Mouse (Mus musculus) stomach, embryonic 16.5 days (tissue): ENCODE measurements around the gene Zfp87. TPM values are rescaled to one million over a fixed set of nuclear protein-coding genes. Genes with fewer than 3 reads are reported as not detected.

Experiments
- ATAC-seq: fragments of 200-750 bp; cut with Nextera tagmentation; 2 replicates; pipeline ENCODE4 v1.8.0; 2017; ENCODE audit warnings: moderate number of reproducible peaks, moderate TSS enrichment; ENCODE audit not compliant: insufficient read depth, low FRiP score
- H3K27ac ChIP-seq: fragments of 300-500 bp; sonication (generic); 2 replicates; pipeline ENCODE4 v1.5.1; 2014; ENCODE audit warnings: low read length
- H3K27me3 ChIP-seq: fragments of 300-500 bp; sonication (generic); 2 replicates; pipeline ENCODE4 v1.6.1; 2014; ENCODE audit warnings: low read length, control low read depth, mixed read lengths; ENCODE audit not compliant: control insufficient read depth, insufficient read depth
- H3K36me3 ChIP-seq: fragments of 300-500 bp; sonication (generic); 2 replicates; pipeline ENCODE4 v1.6.1; 2014; ENCODE audit warnings: low read length; ENCODE audit not compliant: control insufficient read depth, insufficient read depth
- H3K4me1 ChIP-seq: fragments of 300-500 bp; sonication (generic); 2 replicates; pipeline ENCODE4 v1.6.1; 2014; ENCODE audit warnings: low read length, control low read depth, mixed read lengths; ENCODE audit not compliant: control insufficient read depth, insufficient read depth
- H3K4me2 ChIP-seq: fragments of 300-500 bp; sonication (generic); 2 replicates; pipeline ENCODE4 v1.6.1; 2014; ENCODE audit warnings: low read depth, low read length, mixed read lengths
- H3K4me3 ChIP-seq: fragments of 300-500 bp; sonication (generic); replicated peaks from 2 replicates; pipeline ENCODE4 v1.5.1; 2014; ENCODE audit warnings: mild to moderate bottlenecking, low read length
- H3K9ac ChIP-seq: fragments of 300-500 bp; sonication (generic); 2 replicates; pipeline ENCODE4 v1.6.1; 2014; ENCODE audit warnings: low read length
- H3K9me3 ChIP-seq: fragments of 300-500 bp; sonication (generic); replicated peaks from 2 replicates; pipeline ENCODE4 v1.6.1; 2016; ENCODE audit warnings: low read length, control low read depth; ENCODE audit not compliant: control insufficient read depth
- WGBS: fragments of 180-500 bp; shearing (Covaris S2); extraction: QIAGEN DNeasy Blood & Tissue Kit; methylation state at CpG from one replicate; pipeline ENCODE4 v1.1.7; 2014; 5-methylcytosine and 5-hydroxymethylcytosine counted together
- polyA plus RNA-seq: library from polyadenylated mRNA; unstranded; fragments of >200 nt; fragmentation: Nextera tagmentation; extraction: Ambion mirVana; gene quantifications from 2 replicates; pipeline ENCODE4 v1.2.1, GENCODE M21; 2015

Zfp87 gene
- 21.2 and 21.3 TPM in 2 replicates for polyA plus RNA-seq

DNA sequence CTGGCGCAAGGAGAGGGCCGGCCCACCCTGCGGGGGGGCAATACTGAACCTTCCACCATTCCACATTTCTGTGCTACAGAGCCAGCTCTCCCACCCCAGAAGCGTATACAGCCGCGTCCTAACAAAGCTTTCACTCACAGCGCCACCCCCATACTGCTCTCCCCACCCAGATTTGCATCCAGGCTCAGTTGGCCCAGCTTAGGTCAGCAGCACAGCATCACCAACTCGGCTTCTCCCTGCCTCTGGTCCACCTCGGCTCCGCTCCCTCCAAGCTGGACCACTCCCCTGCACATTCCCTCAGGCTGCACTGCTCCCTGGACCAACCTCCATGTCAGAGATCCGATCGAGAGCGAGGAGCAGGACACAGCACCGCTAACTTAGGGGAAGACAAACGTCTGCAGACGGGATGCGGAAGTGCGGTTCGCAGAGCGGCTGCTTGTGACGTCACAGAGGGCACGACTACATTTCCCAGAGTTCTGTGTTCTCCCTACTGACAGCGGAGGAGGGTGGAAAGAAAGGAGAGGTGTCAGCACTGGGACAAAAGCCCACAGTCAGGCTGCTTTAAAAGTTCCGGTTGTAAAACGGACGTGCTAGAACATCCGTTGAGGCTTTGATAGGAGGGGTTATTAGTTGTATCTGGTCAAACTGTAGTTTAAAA, at the start of gene Zfp87, which contains the start of gene Gm26965:
Zfp87 (minus strand) TSS at position 425 of the 658 bp plus-strand sequence.
Gm26965 (minus strand) TSS at position 399 of the 658 bp plus-strand sequence.
- H3K27me3 ChIP-seq, result no peaks in the 10 kb centered on the region
- peaks cover 6% of the 10 kb centered on the region; the same call in 1 of the 2 replicates for H3K4me1 ChIP-seq
- H3K4me2 ChIP-seq, result peak within 1 kb of the TSS; percentile 70
- WGBS, result under 1% methylated on average over 27 of the region's 27 CpGs
- 0 out of 2 replicates have a peak, but pooled peaks cover under 1% of the 10 kb centered on the region for H3K36me3 ChIP-seq
- peak; percentile 99 for ATAC-seq
- peak within 1 kb of the TSS; percentile 79 for H3K4me3 ChIP-seq
- no peaks in the 10 kb centered on the region for H3K9me3 ChIP-seq
- peak within 1 kb of the TSS; percentile 77 for H3K9ac ChIP-seq
- peak within 1 kb of the TSS; percentile 74 for H3K27ac ChIP-seq

DNA sequence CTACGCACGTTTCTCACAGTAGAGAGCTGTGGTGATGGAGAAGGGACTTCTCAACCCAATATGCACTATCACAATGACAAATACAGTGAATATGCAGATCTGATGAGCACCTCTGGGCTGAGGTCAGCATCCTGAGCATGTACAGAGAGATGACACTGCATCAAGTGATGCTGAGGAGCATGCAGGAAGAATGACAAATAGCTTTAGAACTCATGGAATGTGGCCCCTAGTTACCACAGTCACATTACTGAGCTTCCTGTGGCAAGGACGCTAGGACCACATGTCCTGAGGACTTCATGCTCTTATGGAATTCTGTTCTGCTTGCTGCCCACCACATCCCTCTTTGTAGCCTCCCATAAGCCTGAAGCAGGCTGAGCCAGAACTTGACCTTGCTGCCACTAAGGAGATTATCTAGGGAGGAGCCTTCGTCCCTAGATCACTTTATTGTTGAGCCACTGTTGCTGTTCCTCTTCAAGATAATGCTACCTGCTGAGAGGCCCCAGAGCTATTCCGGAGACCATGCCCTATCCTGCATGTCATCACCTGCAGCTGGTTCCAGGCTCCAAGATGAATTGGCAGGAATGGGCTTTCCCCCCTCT, 46.7 kb upstream of the Zfp87 start:
- no peak for ATAC-seq
- Histone ChIP-seq H3K36me3 (no peaks in the 10 kb centered on the region), H3K27ac (no peak overlapping the region), H3K4me1 (no peaks in the 10 kb centered on the region), H3K4me3 (no peak overlapping the region), H3K27me3 (no peaks in the 10 kb centered on the region), H3K9ac (no peak overlapping the region), H3K9me3 (no peaks in the 10 kb centered on the region), H3K4me2 (no peak overlapping the region)
- 73% methylated on average over 5 of the region's 5 CpGs for WGBS

DNA sequence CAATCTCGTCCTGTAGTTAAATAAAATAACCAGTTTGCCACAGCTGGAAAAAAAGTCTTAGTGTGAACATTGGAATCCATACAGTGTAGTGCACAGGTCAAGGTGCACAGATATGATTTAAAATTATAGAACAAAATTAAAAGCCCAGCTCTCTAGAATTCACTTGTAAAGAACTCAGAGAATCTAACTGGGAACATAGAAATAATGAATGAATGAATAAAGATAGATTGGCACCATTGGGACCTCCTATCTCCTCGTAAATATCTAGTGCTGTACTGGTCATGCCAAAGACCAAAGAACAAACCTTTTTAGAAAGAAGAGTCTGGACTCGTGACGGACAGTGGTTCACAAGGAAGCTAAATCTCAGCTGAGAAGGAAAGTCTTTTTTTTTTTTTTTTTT, 27.8 kb upstream of the Zfp87 start, which contains the start of gene Zfp748:
Zfp748 (minus strand) TSS at position 101 of the 400 bp plus-strand sequence.
- peak within 1 kb of the TSS; percentile 94 for H3K4me2 ChIP-seq
- no peaks in the 10 kb centered on the region for H3K27me3 ChIP-seq
- WGBS, result 70% methylated on average over 4 of the region's 4 CpGs
- peak within 1 kb of the TSS; percentile 94 for H3K9ac ChIP-seq
- no peak for ATAC-seq
- peak within 1 kb of the TSS; percentile 96 for H3K4me3 ChIP-seq
- peaks cover 12% of the 10 kb centered on the region for H3K4me1 ChIP-seq
- no peaks in the 10 kb centered on the region for H3K36me3 ChIP-seq
- H3K27ac ChIP-seq, result peak within 1 kb of the TSS; percentile 95
- no peaks in the 10 kb centered on the region for H3K9me3 ChIP-seq

DNA sequence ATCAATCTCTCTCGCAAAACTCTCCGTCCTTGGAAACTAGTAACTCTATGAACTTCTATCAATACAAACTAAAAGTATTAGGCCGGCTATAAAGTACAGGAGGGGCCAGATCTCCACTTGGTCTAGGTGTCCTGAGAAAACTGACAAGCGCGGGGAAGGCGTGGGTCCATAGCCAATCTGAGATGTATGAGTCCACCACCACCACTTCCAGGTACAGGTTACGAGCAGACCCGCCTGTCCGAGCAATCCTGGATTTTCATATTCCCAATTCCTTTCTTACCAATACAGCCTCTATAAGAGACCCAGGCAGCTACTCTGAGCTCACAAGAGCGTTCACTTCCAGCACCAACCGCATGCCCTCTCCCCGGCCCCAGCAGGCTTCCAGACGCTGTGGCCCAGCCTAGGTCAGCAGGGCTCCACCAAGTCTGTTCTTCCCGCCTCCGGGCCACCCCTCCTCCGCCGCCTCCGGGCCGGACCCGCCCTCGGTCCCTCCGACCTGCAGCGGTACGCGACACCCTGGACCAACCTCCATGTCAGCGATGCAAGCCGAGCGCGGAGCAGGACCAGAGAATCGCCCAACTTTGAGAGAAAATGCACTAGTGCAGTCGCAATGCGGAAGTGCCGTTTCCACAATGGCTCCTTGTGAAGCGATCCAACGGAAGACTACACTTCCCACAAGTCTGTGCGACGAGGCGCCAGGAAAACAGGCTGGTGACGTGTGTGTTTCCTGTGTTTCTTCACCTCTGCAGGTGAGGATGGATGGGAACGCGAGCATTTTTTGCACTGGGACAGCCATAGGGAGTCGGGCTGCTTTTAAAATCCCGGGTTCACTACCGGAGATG, 26.7 kb upstream of the Zfp87 start:
- Histone ChIP-seq H3K27ac (peak overlapping the region; percentile 95), H3K4me3 (peak overlapping the region; percentile 96)
- under 1% methylated on average over 44 of the region's 44 CpGs for WGBS

DNA sequence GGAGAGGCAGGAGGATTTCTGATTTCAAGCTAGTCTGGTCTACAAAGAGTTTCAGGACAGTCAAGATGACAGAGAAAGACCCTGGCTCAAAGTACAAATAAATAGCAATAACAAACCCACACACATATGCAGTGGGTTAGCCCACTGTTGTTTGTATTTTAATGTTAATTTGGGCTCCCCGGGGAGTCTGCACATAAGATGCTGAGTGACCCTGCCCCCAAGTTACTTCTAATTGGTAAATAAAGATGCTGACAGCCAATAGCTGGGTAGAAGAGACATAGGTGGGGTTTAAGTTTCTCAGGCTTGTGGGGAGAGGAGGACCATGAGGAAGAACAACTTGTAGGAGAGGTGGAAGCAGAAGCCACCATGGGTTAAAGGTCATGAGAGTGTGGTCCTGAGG, 20.0 kb upstream of the Zfp87 start:
- Histone ChIP-seq H3K36me3 (peaks cover 24% of the 10 kb centered on the region), H3K27ac (no peak overlapping the region), H3K4me1 (no peaks in the 10 kb centered on the region), H3K4me3 (no peak overlapping the region), H3K27me3 (no peaks in the 10 kb centered on the region), H3K9ac (no peak overlapping the region), H3K9me3 (0 out of 2 replicates have a peak, but pooled peaks cover 3% of the 10 kb centered on the region), H3K4me2 (no peak overlapping the region)
- no peak for ATAC-seq
- WGBS, result 92% methylated on average over 1 of the region's 1 CpGs

More for the DNA sequence above, 26.7 kb upstream of the Zfp87 start:
- peak overlapping the region; percentile 94 for H3K9ac ChIP-seq
- H3K27me3 ChIP-seq, result no peaks in the 10 kb centered on the region
- H3K9me3 ChIP-seq, result no peaks in the 10 kb centered on the region
- no peaks in the 10 kb centered on the region for H3K36me3 ChIP-seq
- peak overlapping the region; percentile 94 for H3K4me2 ChIP-seq
- ATAC-seq, result peak; percentile 98
- H3K4me1 ChIP-seq, result peaks cover 12% of the 10 kb centered on the region

DNA sequence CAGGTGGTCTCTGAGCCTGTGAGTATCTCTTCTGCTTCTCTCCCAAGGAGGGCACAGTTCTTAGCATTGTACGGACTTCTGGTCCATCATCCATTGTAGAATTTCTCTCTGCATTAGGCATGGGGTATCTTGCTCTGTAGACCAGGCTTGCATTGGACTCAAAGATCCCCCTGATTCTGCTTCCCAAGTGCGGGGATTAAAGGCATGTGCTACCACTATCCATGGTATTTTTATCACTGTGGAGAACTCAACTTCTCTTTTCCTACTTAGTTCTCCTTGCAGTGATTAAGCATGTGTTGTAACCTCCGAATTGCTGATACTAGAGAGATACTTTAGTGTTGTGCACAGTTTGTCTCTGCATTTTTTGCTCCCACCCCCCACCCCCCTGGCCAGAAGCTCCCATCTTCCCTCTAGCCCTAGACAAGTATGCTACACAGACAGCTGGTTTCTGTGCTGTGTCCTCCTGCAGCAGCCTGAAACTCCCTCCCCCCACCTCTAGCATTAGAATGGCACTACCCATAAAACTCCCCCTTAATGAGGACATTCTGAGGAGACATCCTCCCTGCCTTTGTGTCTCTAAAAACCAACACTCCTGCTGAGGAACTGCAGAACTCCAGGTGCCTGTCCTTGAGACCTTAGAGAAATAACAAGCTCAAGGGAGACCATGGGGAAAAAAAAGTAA, 1.2 kb upstream of the Zfp87 start:
- WGBS, result 84% methylated on average over 3 of the region's 3 CpGs
- Histone ChIP-seq H3K4me2 (no peak overlapping the region), H3K9ac (no peak overlapping the region; the same call in 1 of the 2 replicates), H3K27me3 (no peaks in the 10 kb centered on the region), H3K4me1 (peaks cover 6% of the 10 kb centered on the region; the same call in 1 of the 2 replicates), H3K36me3 (no peaks in the 10 kb centered on the region), H3K9me3 (no peaks in the 10 kb centered on the region), H3K4me3 (no peak overlapping the region), H3K27ac (no peak overlapping the region)
- ATAC-seq, result no peak

DNA sequence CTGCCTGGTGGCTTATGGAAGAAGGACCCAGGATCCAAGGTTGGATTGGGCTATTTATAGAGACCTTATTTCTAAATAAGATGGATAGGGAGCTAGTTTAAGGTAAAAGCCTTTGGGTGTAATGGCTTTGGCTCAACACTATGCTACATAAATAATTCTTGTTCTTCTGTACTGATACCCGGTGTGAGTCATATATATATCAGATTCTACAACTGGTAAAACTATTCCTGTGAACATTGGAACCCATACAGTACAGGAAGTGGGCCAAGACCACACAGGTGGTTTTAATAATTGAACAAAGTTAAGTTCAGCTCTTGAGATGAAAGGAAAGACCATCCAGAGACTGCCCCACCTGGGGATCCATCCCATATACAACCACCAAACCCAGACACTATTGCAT, 25.1 kb downstream of the Zfp87 start:
- no peak overlapping the region for H3K4me3 ChIP-seq
- no peaks in the 10 kb centered on the region for H3K27me3 ChIP-seq
- H3K36me3 ChIP-seq, result no peaks in the 10 kb centered on the region
- peaks cover 8% of the 10 kb centered on the region; the same call in 1 of the 2 replicates for H3K4me1 ChIP-seq
- no peak for ATAC-seq
- H3K27ac ChIP-seq, result no peak overlapping the region
- no peak overlapping the region for H3K9ac ChIP-seq
- H3K9me3 ChIP-seq, result no peaks in the 10 kb centered on the region
- 75% methylated on average over 1 of the region's 1 CpGs for WGBS
- H3K4me2 ChIP-seq, result no peak overlapping the region

DNA sequence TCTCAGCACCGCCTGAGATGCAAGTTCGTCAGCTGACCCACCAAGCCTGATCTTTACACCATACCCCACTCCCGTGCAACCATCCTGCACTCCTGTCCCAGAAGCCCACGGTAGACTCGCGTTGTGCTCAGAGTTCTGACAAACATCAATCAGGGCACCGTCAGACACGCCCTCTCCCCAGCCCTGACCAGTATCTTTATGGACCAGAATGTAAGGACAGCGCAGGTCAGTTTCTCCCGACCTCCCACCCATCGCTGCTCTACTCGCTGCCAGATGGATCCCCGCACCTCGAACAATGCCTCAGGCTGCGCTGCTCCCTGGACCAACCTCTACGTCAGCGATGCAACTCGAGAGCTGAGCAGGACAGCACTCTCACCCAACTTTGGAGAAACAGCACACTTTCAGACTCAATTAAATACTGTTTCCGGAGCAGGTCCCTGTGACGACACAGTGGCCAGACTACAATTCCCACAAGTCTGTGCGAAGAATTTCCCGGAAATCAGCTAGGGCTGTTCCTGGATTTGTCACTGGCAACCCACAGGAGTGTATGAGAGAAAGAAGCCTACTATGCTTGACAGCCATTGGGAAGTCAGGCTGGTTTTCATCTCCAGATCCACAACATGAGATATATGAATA, 25.8 kb downstream of the Zfp87 start, which contains the start of gene Zfp58:
Zfp58 (minus strand) TSS at position 472 of the 636 bp plus-strand sequence.
- H3K4me1 ChIP-seq, result peaks cover 8% of the 10 kb centered on the region; the same call in 1 of the 2 replicates
- peak; percentile 96 for ATAC-seq
- H3K9ac ChIP-seq, result peak within 1 kb of the TSS; percentile 89
- H3K4me3 ChIP-seq, result peak within 1 kb of the TSS; percentile 88
- H3K27ac ChIP-seq, result peak within 1 kb of the TSS; percentile 51
- 1% methylated on average over 22 of the region's 22 CpGs for WGBS
- H3K36me3 ChIP-seq, result peaks cover 2% of the 10 kb centered on the region; the same call in 1 of the 2 replicates
- no peaks in the 10 kb centered on the region for H3K27me3 ChIP-seq
- no peaks in the 10 kb centered on the region for H3K9me3 ChIP-seq
- peak within 1 kb of the TSS; percentile 80 for H3K4me2 ChIP-seq
